In genomic region chr6:141576646-141577200, GRCm38 (mm10) we compare ENCODE assay signal across 19 mouse cellular contexts. TPM values are rescaled to one million over a fixed set of nuclear protein-coding genes. Genes with fewer than 3 reads are reported as not detected.
DNase-seq lines count a peak whose midpoint lies in the region; ATAC-seq and TF ChIP-seq lines count a peak whose summit lies in the region.
"Had no signal": no experiment of that assay in that cellular context is flagged by ENCODE, and none has a peak within 500 bp of the region (broad histone marks: within the 10 kb centered on the region; RNA-seq: fewer than 3 reads in every experiment).

No protein-coding gene starts in this region.

- peak; percentile 43 for DNase-seq in embryonic facial prominence, embryonic 11.5 days (ENCODE audit: low spot score)
- DNase-seq in embryonic facial prominence, embryonic 10.5 days (ENCODE audit: low spot score) = no peak
- peak; percentile 70 for DNase-seq in kidney, postnatal 0 days (ENCODE audit: low spot score)
- no peak for DNase-seq in ES-E14 (ENCODE audit: low read depth, low spot score)
- DNase-seq in forebrain, postnatal 0 days = peak; percentile 66
- no peak for DNase-seq in urinary bladder, postnatal 25 days (ENCODE audit: low spot score)
- DNase-seq in layer of hippocampus, adult 8-10 months (ENCODE audit: low spot score in 2 of 2) = no peak
- DNase-seq: cerebellum, adult 9-11 months; heart, postnatal 4 days; kidney, adult 18-20 months; layer of hippocampus, adult 9-11 months; lung, adult 18-20 months; thymus, adult 2 months had no signal

- peak; percentile 69 for TF ChIP-seq CTCF in kidney, postnatal 0 days (IDR thresholded peaks at IDR 0.05; ENCODE audit: low read depth)
- TF ChIP-seq CTCF in forebrain, postnatal 0 days (IDR thresholded peaks at IDR 0.05; ENCODE audit: low read depth) = peak; percentile 55

- H3K9ac ChIP-seq in embryonic facial prominence, embryonic 11.5 days (replicated peaks; ENCODE audit: low read length) = no peak overlapping the region
- H3K9ac ChIP-seq in kidney, postnatal 0 days (ENCODE audit: low read depth, low read length) = no peak overlapping the region
- H3K9ac ChIP-seq in kidney, embryonic 16.5 days (replicated peaks; ENCODE audit: low read length) = no peak overlapping the region
- H3K9ac ChIP-seq in ES-E14 (ENCODE audit: insufficient read depth, low read depth, low read length, poor library complexity, severe bottlenecking) = no peak overlapping the region
- no peak overlapping the region for H3K9ac ChIP-seq in forebrain, postnatal 0 days

- no peaks in the 10 kb centered on the region for H3K36me3 ChIP-seq in embryonic facial prominence, embryonic 11.5 days (replicated peaks; ENCODE audit: control insufficient read depth, insufficient read depth, low read depth, low read length)
- no peaks in the 10 kb centered on the region for H3K36me3 ChIP-seq in embryonic facial prominence, embryonic 10.5 days (replicated peaks)
- H3K36me3 ChIP-seq in kidney, postnatal 0 days (ENCODE audit: insufficient read depth, low read length) = no peaks in the 10 kb centered on the region
- no peaks in the 10 kb centered on the region for H3K36me3 ChIP-seq in kidney, embryonic 16.5 days (ENCODE audit: insufficient read depth, low read length)
- H3K36me3 ChIP-seq in ES-E14 (ENCODE audit: control insufficient read depth, insufficient read depth, low read length, poor library complexity, severe bottlenecking) = no peaks in the 10 kb centered on the region; the same call in 1 of the 2 replicates
- no peaks in the 10 kb centered on the region for H3K36me3 ChIP-seq in forebrain, postnatal 0 days (ENCODE audit: insufficient read depth)
- H3K36me3 ChIP-seq: G1E; limb, embryonic 10.5 days had no signal

- H3K4me1 ChIP-seq in embryonic facial prominence, embryonic 11.5 days (ENCODE audit: control insufficient read depth, insufficient read depth, low read length) = no peaks in the 10 kb centered on the region
- H3K4me1 ChIP-seq in embryonic facial prominence, embryonic 10.5 days = peaks cover 7% of the 10 kb centered on the region
- H3K4me1 ChIP-seq in kidney, postnatal 0 days (replicated peaks; ENCODE audit: insufficient read depth, low read length) = no peaks in the 10 kb centered on the region
- no peaks in the 10 kb centered on the region for H3K4me1 ChIP-seq in kidney, embryonic 16.5 days (ENCODE audit: insufficient read depth, low read length)
- H3K4me1 ChIP-seq in ES-E14 (ENCODE audit: control insufficient read depth in 2 of 2, insufficient read depth in 2 of 2, low read length in 2 of 2, poor library complexity in 1 of 2) = no peaks in the 10 kb centered on the region
- H3K4me1 ChIP-seq in forebrain, postnatal 0 days (ENCODE audit: insufficient read depth) = no peaks in the 10 kb centered on the region

- ATAC-seq in embryonic facial prominence, embryonic 11.5 days (replicated peaks; ENCODE audit: insufficient number of reproducible peaks, low FRiP score, low TSS enrichment, low read depth) = no peak
- ATAC-seq in kidney, postnatal 0 days (replicated peaks; ENCODE audit: low FRiP score, low read depth) = no peak
- no peak for ATAC-seq in kidney, embryonic 16.5 days (ENCODE audit: low FRiP score, low TSS enrichment)
- ATAC-seq in forebrain, postnatal 0 days = no peak; the same call in 1 of the 2 replicates

- no peak overlapping the region for H3K4me2 ChIP-seq in embryonic facial prominence, embryonic 11.5 days (ENCODE audit: low read depth, low read length)
- H3K4me2 ChIP-seq in kidney, postnatal 0 days (ENCODE audit: low read length) = no peak overlapping the region
- no peak overlapping the region for H3K4me2 ChIP-seq in kidney, embryonic 16.5 days (replicated peaks; ENCODE audit: low read depth, low read length)
- no peak overlapping the region for H3K4me2 ChIP-seq in forebrain, postnatal 0 days (ENCODE audit: low read depth)

- no peaks in the 10 kb centered on the region for H3K9me3 ChIP-seq in embryonic facial prominence, embryonic 11.5 days (replicated peaks; ENCODE audit: control insufficient read depth, low read length)
- H3K9me3 ChIP-seq in embryonic facial prominence, embryonic 10.5 days = no peaks in the 10 kb centered on the region
- no peaks in the 10 kb centered on the region for H3K9me3 ChIP-seq in kidney, postnatal 0 days (replicated peaks; ENCODE audit: low read length)
- H3K9me3 ChIP-seq in kidney, embryonic 16.5 days (ENCODE audit: low read length) = no peaks in the 10 kb centered on the region
- no peaks in the 10 kb centered on the region for H3K9me3 ChIP-seq in ES-E14 (ENCODE audit: control insufficient read depth, insufficient read depth, low read depth, low read length)
- H3K9me3 ChIP-seq in forebrain, postnatal 0 days (ENCODE audit: low read length) = no peaks in the 10 kb centered on the region
- H3K9me3 ChIP-seq: limb, embryonic 10.5 days had no signal

- H3K4me3 ChIP-seq in embryonic facial prominence, embryonic 11.5 days (ENCODE audit: low read depth, low read length) = no peak overlapping the region
- H3K4me3 ChIP-seq in embryonic facial prominence, embryonic 10.5 days = no peak overlapping the region
- no peak overlapping the region for H3K4me3 ChIP-seq in kidney, postnatal 0 days (replicated peaks; ENCODE audit: low read depth, low read length)
- H3K4me3 ChIP-seq in kidney, embryonic 16.5 days (ENCODE audit: low read length) = no peak overlapping the region
- no peak overlapping the region for H3K4me3 ChIP-seq in ES-E14 (ENCODE audit: insufficient read depth in 1 of 2, low read depth in 1 of 2, low read length in 2 of 2, poor library complexity in 1 of 2, severe bottlenecking in 1 of 2)
- no peak overlapping the region for H3K4me3 ChIP-seq in forebrain, postnatal 0 days (ENCODE audit: low read depth, low read length)
- H3K4me3 ChIP-seq: limb, embryonic 10.5 days had no signal

- H3K27ac ChIP-seq in embryonic facial prominence, embryonic 11.5 days (replicated peaks; ENCODE audit: low read depth, low read length) = no peak overlapping the region
- no peak overlapping the region for H3K27ac ChIP-seq in embryonic facial prominence, embryonic 10.5 days (replicated peaks)
- H3K27ac ChIP-seq in kidney, postnatal 0 days = no peak overlapping the region
- no peak overlapping the region for H3K27ac ChIP-seq in kidney, embryonic 16.5 days (ENCODE audit: low read length)
- no peak overlapping the region for H3K27ac ChIP-seq in ES-E14 (ENCODE audit: insufficient read depth, low read depth, low read length, poor library complexity, severe bottlenecking)
- H3K27ac ChIP-seq in forebrain, postnatal 0 days (ENCODE audit: low read depth, low read length) = no peak overlapping the region
- H3K27ac ChIP-seq: limb, embryonic 10.5 days had no signal

- 49% methylated on average over 3 of the region's 3 CpGs for WGBS in embryonic facial prominence, embryonic 11.5 days
- WGBS in embryonic facial prominence, embryonic 10.5 days = 49% methylated on average over 3 of the region's 3 CpGs
- 52% methylated on average over 3 of the region's 3 CpGs for WGBS in kidney, postnatal 0 days
- WGBS in kidney, embryonic 16.5 days = 44% methylated on average over 3 of the region's 3 CpGs
- 17% methylated on average over 3 of the region's 3 CpGs for WGBS in forebrain, postnatal 0 days

- in situ Hi-C loops in ES-E14 (cut with MboI; ENCODE audit: low sequenced_read_pairs in 2 of 2, unreplicated experiment in 2 of 2) = no loop called here

- no peaks in the 10 kb centered on the region for H3K27me3 ChIP-seq in embryonic facial prominence, embryonic 11.5 days (ENCODE audit: control insufficient read depth, insufficient read depth, low read length)
- no peaks in the 10 kb centered on the region for H3K27me3 ChIP-seq in embryonic facial prominence, embryonic 10.5 days (replicated peaks; ENCODE audit: low read depth, poor library complexity, severe bottlenecking)
- no peaks in the 10 kb centered on the region for H3K27me3 ChIP-seq in kidney, postnatal 0 days (ENCODE audit: insufficient read depth, low read length)
- no peaks in the 10 kb centered on the region for H3K27me3 ChIP-seq in kidney, embryonic 16.5 days (ENCODE audit: insufficient read depth, low read length)
- no peaks in the 10 kb centered on the region for H3K27me3 ChIP-seq in forebrain, postnatal 0 days (ENCODE audit: insufficient read depth, low read length)

TF ChIP-seq in ES-E14, 5 proteins besides CTCF, POLR2A, EP300 and RAD21:
- TF ChIP-seq ZC3H11A (IDR thresholded peaks at IDR 0.05; ENCODE audit: borderline replicate concordance, low read depth, low read length) (no peak), ZNF384 (IDR thresholded peaks at IDR 0.05; ENCODE audit: low read depth, low read length) (peak; percentile 53; the same call in 1 of the 2 replicates)

RNA-seq across cellular contexts. Expression of gene Slco1c1, which starts 52.6 kb away (rescaled TPM):
- polyA plus RNA-seq in embryonic facial prominence, embryonic 11.5 days (2014; fragmentation: Nextera tagmentation; extraction: Ambion mirVana) = 0.15 TPM in 1 of 2 replicates, not detected in the other
- 0.24 TPM in 1 of 2 replicates, not detected in the other for polyA plus RNA-seq in embryonic facial prominence, embryonic 10.5 days (2016; fragmentation: Nextera tagmentation; extraction: Ambion mirVana)
- polyA plus RNA-seq in kidney, postnatal 0 days (2015; fragmentation: Nextera tagmentation; extraction: Ambion mirVana) = 0.05 and 0.13 TPM in 2 replicates
- 0.21 TPM in 1 of 2 replicates, not detected in the other for polyA plus RNA-seq in kidney, embryonic 16.5 days (2015; fragmentation: Nextera tagmentation; extraction: Ambion mirVana)
- not detected in 2 replicates for total RNA-seq in ES-E14 (2012; rRNA removed)
- total RNA-seq in forebrain, postnatal 0 days (2014; rRNA removed) = 35.7 and 39.5 TPM in 2 replicates
- polyA plus RNA-seq in forebrain, postnatal 0 days (2015; fragmentation: Nextera tagmentation; extraction: Ambion mirVana) = 33.8 and 34.2 TPM in 2 replicates
- 10 to 100 TPM; 29.4 to 53.5 (median 43.4) TPM for total RNA-seq in layer of hippocampus, adult 8-10 months (2022)
- polyA plus RNA-seq: G1E; limb, embryonic 10.5 days had no signal

RNA-seq across cellular contexts. Expression of gene Slco1b2, which starts 52.6 kb away (rescaled TPM):
- polyA plus RNA-seq in embryonic facial prominence, embryonic 11.5 days (2014; fragmentation: Nextera tagmentation; extraction: Ambion mirVana) = not detected in 2 replicates
- polyA plus RNA-seq in embryonic facial prominence, embryonic 10.5 days (2016; fragmentation: Nextera tagmentation; extraction: Ambion mirVana) = not detected in 2 replicates
- 0.03 and 0.15 TPM in 2 replicates for polyA plus RNA-seq in kidney, postnatal 0 days (2015; fragmentation: Nextera tagmentation; extraction: Ambion mirVana)
- polyA plus RNA-seq in kidney, embryonic 16.5 days (2015; fragmentation: Nextera tagmentation; extraction: Ambion mirVana) = not detected in 2 replicates
- total RNA-seq in ES-E14 (2012; rRNA removed) = 0.18 and 0.21 TPM in 2 replicates
- total RNA-seq in forebrain, postnatal 0 days (2014; rRNA removed) = 0.08 and 0.29 TPM in 2 replicates
- not detected in 2 replicates for polyA plus RNA-seq in forebrain, postnatal 0 days (2015; fragmentation: Nextera tagmentation; extraction: Ambion mirVana)
- under 1 TPM; 0.08 to 0.14 (median 0.10) TPM for total RNA-seq in layer of hippocampus, adult 8-10 months (2022)
- total RNA-seq: heart, adult 8-10 months; heart, postnatal 4 days had no signal
- polyA plus RNA-seq: embryonic facial prominence, embryonic 14.5 days; G1E; limb, embryonic 10.5 days; neural tube, embryonic 14.5 days; thymus, adult 2 months had no signal

Comparison
In these comparisons a context has a peak if more than half of its experiments do, and no peak if none do; other contexts are left out.
1. DNase-seq: peak in embryonic facial prominence, embryonic 11.5 days (single experiment), kidney, postnatal 0 days (single experiment) and forebrain, postnatal 0 days (single experiment); none in embryonic facial prominence, embryonic 10.5 days (single experiment), ES-E14 (single experiment), urinary bladder, postnatal 25 days (single experiment) and layer of hippocampus, adult 8-10 months (0 of 2).
2. RNA of gene Slco1c1, which starts 52.6 kb away (polyA plus RNA-seq): 33.8 to 34.2 TPM in forebrain, postnatal 0 days; 0.15 TPM in embryonic facial prominence, embryonic 11.5 days, 0.05 to 0.13 TPM in kidney, postnatal 0 days, 0.21 TPM in kidney, embryonic 16.5 days and 0.24 TPM in embryonic facial prominence, embryonic 10.5 days; every median in the first group is over 10 times any median in the second.